Mouse (Mus musculus) activated CD4-positive, CD25-positive, alpha-beta regulatory T cell (primary cell): Measurements from ENCODE around the gene Trp53i13. TPM values are rescaled to one million over a fixed set of nuclear protein-coding genes. Genes with fewer than 3 reads are reported as not detected.

Experiments
- polyA plus RNA-seq, 2 experiments: library from polyadenylated mRNA; unstranded; fragments of 100-300 nt; shearing (Covaris generic); gene quantifications; one replicate each; pipeline ENCODE4 v1.2.1; 2017

Trp53i13 gene
- 10 to 100 TPM; 31.8 to 46.2 TPM for polyA plus RNA-seq

DNA sequence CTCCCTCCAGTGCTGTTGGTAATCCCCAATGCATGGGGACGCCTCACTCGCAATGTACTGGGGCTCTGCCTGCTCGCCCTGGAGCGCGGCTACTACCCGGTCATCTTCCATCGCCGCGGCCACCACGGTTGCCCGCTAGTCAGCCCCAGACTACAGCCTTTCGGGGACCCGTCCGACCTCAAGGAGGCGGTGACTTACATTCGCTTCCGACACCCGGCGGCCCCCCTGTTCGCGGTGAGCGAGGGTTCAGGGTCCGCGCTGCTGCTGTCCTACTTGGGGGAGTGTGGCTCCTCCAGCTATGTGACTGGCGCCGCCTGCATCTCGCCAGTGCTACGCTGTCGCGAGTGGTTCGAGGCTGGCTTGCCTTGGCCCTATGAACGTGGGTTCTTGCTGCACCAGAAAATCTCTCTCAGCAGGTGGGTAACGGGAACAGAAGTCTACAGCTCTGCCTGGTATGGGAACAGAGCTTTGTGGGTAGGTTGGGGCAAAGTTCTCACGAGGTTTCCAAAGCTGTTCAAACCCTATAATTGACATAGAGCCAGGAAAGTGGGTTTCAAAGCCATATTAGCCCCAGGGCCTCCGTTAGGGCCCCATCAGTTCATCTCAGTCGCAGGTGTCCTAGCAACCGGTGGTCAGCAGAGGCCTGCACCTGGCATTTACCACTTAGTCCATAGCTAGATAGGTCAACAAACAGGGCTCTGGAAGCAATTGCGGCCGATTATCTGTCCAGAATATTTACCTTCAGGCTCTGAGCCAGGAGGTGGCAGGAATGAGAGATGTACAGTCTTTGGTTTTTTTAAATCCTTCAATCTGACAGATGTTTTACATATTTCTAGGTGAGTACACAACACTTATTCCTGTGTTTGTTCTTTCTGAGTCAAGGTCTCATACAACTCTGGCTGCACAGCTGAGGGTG, at the start of gene Trp53i13:
Gene Trp53i13, minus strand, starts transcription at position 344 of the 916 bp plus-strand sequence.

DNA sequence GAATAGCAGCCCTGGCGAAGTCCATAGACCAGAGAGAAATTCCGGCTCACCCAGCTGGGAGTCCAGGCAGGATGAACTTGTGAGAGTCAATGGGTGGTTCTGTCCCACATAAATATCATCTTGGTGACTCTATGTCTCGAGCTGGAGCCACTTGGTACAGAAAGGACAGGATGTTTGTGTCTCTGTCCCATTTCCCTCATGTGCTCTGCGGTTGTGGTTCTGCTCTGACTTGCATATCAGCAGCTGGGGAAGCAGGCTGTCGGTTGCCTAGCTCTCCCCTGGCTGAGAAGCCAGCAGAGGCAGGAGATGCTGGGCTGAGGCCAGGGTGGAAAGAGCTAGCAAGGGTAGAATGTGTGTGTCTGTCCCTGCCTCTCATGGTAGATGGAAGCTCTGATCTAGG, 3.3 kb upstream of the Trp53i13 start, which contains the start of gene Gm10392:
Gene Gm10392, minus strand, starts transcription at position 156 of the 400 bp plus-strand sequence.

DNA sequence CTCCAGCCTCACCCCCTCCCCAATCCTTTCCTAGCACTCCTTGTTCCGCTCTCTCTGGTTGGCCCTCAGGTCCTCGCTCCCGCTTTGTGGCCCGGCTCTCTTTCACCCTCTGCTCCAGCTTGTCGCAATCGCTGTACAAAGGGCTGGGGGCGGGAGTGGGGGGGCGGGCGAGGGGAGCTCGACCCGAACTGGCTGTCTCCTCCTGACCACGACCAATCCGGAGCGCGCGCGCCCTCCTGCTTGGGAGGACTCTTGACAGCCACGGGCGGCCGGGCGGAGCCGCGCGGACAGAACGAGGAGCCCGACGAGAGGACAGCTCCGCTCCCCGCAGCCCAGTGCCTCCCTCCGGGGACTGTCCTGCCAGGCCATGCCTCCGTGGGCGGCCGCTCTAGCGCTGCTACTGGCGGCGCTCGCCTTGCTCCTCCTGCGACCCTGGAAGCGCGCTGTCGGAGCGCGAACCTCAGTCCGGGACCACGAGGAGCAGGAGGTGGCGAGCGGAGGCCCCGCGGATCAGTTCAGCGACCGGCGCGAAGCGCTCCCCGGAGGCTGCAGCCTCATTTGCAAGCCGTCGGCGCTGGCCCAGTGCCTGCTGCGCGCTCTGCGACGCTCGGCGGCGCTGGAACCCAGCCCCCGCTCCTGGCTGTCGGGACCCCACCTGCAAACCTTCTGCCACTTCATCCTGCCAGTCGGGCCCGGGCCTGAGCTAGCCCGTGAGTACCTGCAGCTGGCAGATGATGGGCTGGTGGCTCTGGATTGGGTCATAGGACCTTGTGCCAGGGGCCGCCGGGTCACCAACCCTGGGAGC, 746 bp downstream of the Trp53i13 start, which contains the start of gene Abhd15:
Gene Abhd15, plus strand, starts transcription at position 290 of the 805 bp plus-strand sequence.

GRCm38 (mm10) chr11:77493512-77494343, 22.1 kb downstream of the Trp53i13 start, which contains the start of gene Git1:
Git1 (plus strand) TSS chr11:77493562.

GRCm38 (mm10) chr11:77489591-77490235, 26.1 kb downstream of the Trp53i13 start, which contains the start of gene Ankrd13b:
Ankrd13b (minus strand) TSS chr11:77489678.

DNA sequence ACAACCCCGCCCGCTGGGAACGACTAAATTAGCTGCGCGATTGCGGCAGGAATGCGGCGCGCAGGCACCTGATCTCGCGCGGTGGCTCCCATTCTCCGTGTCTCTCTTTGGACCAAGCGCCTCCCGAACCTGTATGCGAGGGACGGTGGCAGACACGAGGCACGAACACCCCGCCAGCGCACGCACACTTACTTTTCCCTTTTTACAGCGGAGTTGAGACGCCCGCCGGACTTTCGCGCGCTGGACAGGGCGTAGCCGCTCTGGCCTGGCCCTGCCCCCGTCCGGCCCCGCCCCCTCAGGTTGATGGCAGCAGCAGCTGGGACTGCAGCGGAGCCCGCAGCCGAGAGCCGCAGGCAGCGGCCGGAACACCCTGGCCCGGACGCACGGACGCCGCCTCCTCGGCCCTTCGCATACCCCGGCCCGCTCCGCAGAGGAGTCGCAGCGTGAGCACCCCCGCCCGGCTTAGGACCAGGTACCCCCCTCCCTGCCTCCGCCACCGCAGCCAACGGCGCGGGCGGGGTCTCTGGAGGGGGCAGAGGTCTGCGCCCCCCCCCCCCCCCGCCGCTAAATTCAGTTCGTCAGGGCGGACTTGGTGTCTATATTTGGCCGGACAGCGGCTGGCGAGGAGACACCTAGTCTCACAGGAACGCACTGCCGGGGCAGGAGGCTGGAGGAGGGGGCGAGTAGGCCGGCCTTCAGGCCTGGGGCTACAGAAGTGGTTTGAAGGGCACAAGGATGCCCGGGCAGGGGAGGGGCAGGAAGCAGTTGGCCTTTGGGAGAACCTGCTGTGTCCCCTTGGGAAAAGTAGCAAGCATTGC, 53.3 kb downstream of the Trp53i13 start, which contains the start of gene Coro6:
Gene Coro6, plus strand, starts transcription at position 129 of the 818 bp plus-strand sequence.

Other genes starting within 250 kb of the Trp53i13 start
- gene Coro6, start 53.6 kb downstream of the Trp53i13 start, polyA plus RNA-seq: not detected
- 1 to 10 TPM; 4.5 to 7.2 TPM for gene Ankrd13b, start 26.3 kb downstream of the Trp53i13 start, polyA plus RNA-seq
- 10 to 100 TPM; 31.3 to 38.8 TPM for gene Git1, start 22.4 kb downstream of the Trp53i13 start, polyA plus RNA-seq
- gene Abhd15, start 859 bp downstream of the Trp53i13 start, polyA plus RNA-seq: 1 to 10 TPM; 2.1 to 2.2 TPM
- gene Gm10392, start 3.2 kb upstream of the Trp53i13 start, polyA plus RNA-seq: under 1 TPM; 0.20 to 0.82 TPM
- 1 to 10 TPM; 6.3 to 8.0 TPM for gene Taok1, start 91.8 kb upstream of the Trp53i13 start, polyA plus RNA-seq
- 10 to 100 TPM; 41.5 to 46.1 TPM for gene Nufip2, start 170.2 kb upstream of the Trp53i13 start, polyA plus RNA-seq
- under 1 TPM in 1 of 2 experiments, not detected in 1; 0.37 TPM for gene Cryba1, start 209.3 kb upstream of the Trp53i13 start, polyA plus RNA-seq
- gene Myo18a, start 247.3 kb upstream of the Trp53i13 start, polyA plus RNA-seq: 10 to 100 TPM; 15.8 to 56.3 TPM